ENCODE assay signal across 8 mouse cellular contexts in the genomic region with DNA sequence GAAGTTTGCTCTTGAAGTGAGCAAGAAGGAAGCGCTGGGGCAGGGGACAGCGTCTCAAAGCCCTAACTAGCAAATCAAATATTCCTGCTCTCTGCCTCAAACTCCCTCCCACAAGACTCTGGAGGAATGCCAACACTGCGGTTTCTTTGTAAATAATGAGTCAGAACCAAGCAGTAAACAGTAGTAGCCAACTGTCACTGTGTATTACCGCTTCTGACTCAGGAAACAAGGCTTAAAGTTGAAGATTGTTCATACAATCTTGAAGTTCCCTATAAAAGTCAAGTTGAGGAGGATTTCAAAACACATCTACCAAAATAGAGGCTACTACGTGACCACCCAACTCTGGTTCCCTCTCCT. TPM values are rescaled to one million over a fixed set of nuclear protein-coding genes. Genes with fewer than 3 reads are reported as not detected.
DNase-seq lines count a peak whose midpoint lies in the region; ATAC-seq and TF ChIP-seq lines count a peak whose summit lies in the region.

No protein-coding gene starts in this region.

- H3K27ac ChIP-seq in heart, embryonic 12.5 days (ENCODE audit: poor library complexity, severe bottlenecking): no peak overlapping the region
- peak overlapping the region; percentile 73 for H3K27ac ChIP-seq in kidney, adult 2 months (ENCODE audit: insufficient read depth, low read depth, low read length)

- WGBS in heart, embryonic 12.5 days: 65% methylated on average over 5 of the region's 5 CpGs
- 36% methylated on average over 5 of the region's 5 CpGs for WGBS in kidney, adult 2 months

- no peaks in the 10 kb centered on the region for H3K36me3 ChIP-seq in heart, embryonic 12.5 days
- no peaks in the 10 kb centered on the region for H3K36me3 ChIP-seq in kidney, adult 2 months (ENCODE audit: control insufficient read depth, insufficient read depth, low read length)

- no peak for ATAC-seq in heart, embryonic 12.5 days (ENCODE audit: insufficient number of reproducible peaks, low FRiP score)

- peaks cover 3% of the 10 kb centered on the region; the same call in 1 of the 2 replicates for H3K4me1 ChIP-seq in heart, embryonic 12.5 days (replicated peaks)
- no peaks in the 10 kb centered on the region; the same call in 1 of the 2 replicates for H3K4me1 ChIP-seq in kidney, adult 2 months (ENCODE audit: control insufficient read depth, insufficient read depth, low read length)

- intact Hi-C loops in gastrocnemius, postnatal 36 days (cut with DNase I): no loop called here

- DNase-seq in heart, adult 8-10 months (ENCODE audit: low spot score): peak; percentile 49
- DNase-seq in 416B (ENCODE audit: low read depth): peak; percentile 97
- peak; percentile 66 to 75 for DNase-seq in adrenal gland, postnatal 36 days
- DNase-seq in kidney, adult 2 months: peak; percentile 77
- DNase-seq in lung, postnatal 10 days: peak; percentile 92
- DNase-seq in urinary bladder, postnatal 25 days (ENCODE audit: low spot score): peak; percentile 74
- DNase-seq in gastrocnemius, postnatal 36 days: no peak

- H3K9ac ChIP-seq in heart, embryonic 12.5 days: no peak overlapping the region

- TF ChIP-seq POLR2A in kidney, adult 2 months (IDR thresholded peaks at IDR 0.05; ENCODE audit: low read depth, low read length): no peak

- H3K4me3 ChIP-seq in heart, embryonic 12.5 days: no peak overlapping the region
- no peak overlapping the region for H3K4me3 ChIP-seq in kidney, adult 2 months (ENCODE audit: insufficient read depth, low read depth, low read length)

- H3K27me3 ChIP-seq in heart, embryonic 12.5 days (replicated peaks): no peaks in the 10 kb centered on the region
- no peaks in the 10 kb centered on the region for H3K27me3 ChIP-seq in kidney, adult 2 months (replicated peaks; ENCODE audit: control insufficient read depth, insufficient read depth, low read length)

- no peaks in the 10 kb centered on the region for H3K9me3 ChIP-seq in heart, embryonic 12.5 days (replicated peaks)

- H3K4me2 ChIP-seq in heart, embryonic 12.5 days: no peak overlapping the region

- TF ChIP-seq CTCF in kidney, adult 2 months (conservative IDR thresholded peaks at IDR 0.05; ENCODE audit: insufficient read depth, insufficient read length, low read depth, low read length): no peak

RNA-seq across cellular contexts. Expression of a gene that starts 5.7 kb away (rescaled TPM):
- 100 to 1,000 TPM; 185 to 207 (median 192) TPM for total RNA-seq in heart, adult 8-10 months (2022)
- 751 and 791 TPM in 2 replicates for polyA plus RNA-seq in heart, embryonic 12.5 days (2016; fragmentation: Nextera tagmentation; extraction: Ambion mirVana)
- total RNA-seq in adrenal gland, postnatal 36 days (2021): 100 to 1,000 TPM; 273 to 327 TPM
- 76.7 and 97.9 TPM in 2 replicates for polyA plus RNA-seq in kidney, adult 2 months (2012; rRNA removed)
- total RNA-seq in gastrocnemius, postnatal 36 days (2021): 100 to 1,000 TPM; 150 to 166 TPM

RNA-seq across cellular contexts. Expression of a gene that starts 35.8 kb away (rescaled TPM):
- total RNA-seq in heart, adult 8-10 months (2022): 1 to 10 TPM; 1.7 to 2.7 (median 2.5) TPM
- 1.0 and 1.6 TPM in 2 replicates for polyA plus RNA-seq in heart, embryonic 12.5 days (2016; fragmentation: Nextera tagmentation; extraction: Ambion mirVana)
- 1 to 10 TPM; 1.5 to 2.0 TPM for total RNA-seq in adrenal gland, postnatal 36 days (2021)
- 1.2 and 1.3 TPM in 2 replicates for polyA plus RNA-seq in kidney, adult 2 months (2012; rRNA removed)
- total RNA-seq in gastrocnemius, postnatal 36 days (2021): under 1 TPM; 0.48 to 0.54 TPM

RNA-seq across cellular contexts. Expression of a gene that starts 42.6 kb away (rescaled TPM):
- total RNA-seq in heart, adult 8-10 months (2022): 10 to 100 TPM; 77.5 to 88.9 (median 82.6) TPM
- 159 and 160 TPM in 2 replicates for polyA plus RNA-seq in heart, embryonic 12.5 days (2016; fragmentation: Nextera tagmentation; extraction: Ambion mirVana)
- total RNA-seq in adrenal gland, postnatal 36 days (2021): 100 to 1,000 TPM; 139 to 148 TPM
- polyA plus RNA-seq in kidney, adult 2 months (2012; rRNA removed): 77.7 and 88.1 TPM in 2 replicates
- 10 to 100 TPM; 76.2 to 77.8 TPM for total RNA-seq in gastrocnemius, postnatal 36 days (2021)

Comparison
In these comparisons a context has a peak if more than half of its experiments do, and no peak if none do; other contexts are left out.
1. DNase-seq: peak in heart, adult 8-10 months (single experiment), 416B (single experiment), adrenal gland, postnatal 36 days (2 of 2), kidney, adult 2 months (single experiment), lung, postnatal 10 days (single experiment) and urinary bladder, postnatal 25 days (single experiment); none in gastrocnemius, postnatal 36 days (0 of 2).